Mouse (Mus musculus): ENCODE results near the gene Sik1.

Sik1 gene

DNA sequence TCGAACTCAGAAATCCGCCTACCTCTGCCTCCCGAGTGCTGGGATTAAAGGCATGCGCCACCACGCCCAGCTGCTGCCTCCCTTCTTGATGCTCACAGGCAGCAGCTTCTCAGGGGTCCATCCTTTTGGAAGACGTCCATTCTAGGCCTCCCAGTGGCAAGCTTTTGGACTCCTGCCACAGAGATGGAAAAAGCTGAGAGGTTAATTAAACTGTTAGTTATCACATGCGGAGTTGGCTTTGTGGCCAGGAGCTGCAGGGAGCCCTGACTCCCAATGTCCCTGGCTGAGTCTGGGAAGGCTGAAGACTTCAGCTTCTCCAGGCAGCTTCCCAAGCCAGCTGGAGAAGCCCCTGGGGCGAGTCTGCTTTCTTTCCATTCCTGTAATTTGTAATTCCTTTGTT is 49.6 kb downstream of the Sik1 start:
- no peak for DNase-seq (ENCODE audit: low spot score)

DNA sequence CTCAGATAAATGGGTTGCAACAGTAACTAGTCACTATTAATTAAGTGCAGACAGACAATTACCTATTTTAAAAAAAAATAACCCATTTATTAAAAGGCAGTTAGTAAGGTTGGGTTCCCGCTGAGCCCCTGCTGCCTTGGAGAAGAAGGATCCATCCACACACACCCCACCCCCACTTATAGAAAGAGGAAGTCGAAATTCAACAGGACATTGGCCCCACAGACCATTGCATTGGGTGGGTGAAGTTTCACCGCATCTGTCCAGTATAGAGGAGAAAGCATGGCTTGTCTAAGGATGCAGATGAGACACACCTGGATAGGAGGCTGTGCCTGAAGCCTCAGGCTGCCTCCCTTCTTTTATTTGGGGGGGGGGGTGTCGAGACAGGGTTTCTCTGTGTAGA is 50.0 kb downstream of the Sik1 start:
- DNase-seq (ENCODE audit: low spot score): no peak

DNA sequence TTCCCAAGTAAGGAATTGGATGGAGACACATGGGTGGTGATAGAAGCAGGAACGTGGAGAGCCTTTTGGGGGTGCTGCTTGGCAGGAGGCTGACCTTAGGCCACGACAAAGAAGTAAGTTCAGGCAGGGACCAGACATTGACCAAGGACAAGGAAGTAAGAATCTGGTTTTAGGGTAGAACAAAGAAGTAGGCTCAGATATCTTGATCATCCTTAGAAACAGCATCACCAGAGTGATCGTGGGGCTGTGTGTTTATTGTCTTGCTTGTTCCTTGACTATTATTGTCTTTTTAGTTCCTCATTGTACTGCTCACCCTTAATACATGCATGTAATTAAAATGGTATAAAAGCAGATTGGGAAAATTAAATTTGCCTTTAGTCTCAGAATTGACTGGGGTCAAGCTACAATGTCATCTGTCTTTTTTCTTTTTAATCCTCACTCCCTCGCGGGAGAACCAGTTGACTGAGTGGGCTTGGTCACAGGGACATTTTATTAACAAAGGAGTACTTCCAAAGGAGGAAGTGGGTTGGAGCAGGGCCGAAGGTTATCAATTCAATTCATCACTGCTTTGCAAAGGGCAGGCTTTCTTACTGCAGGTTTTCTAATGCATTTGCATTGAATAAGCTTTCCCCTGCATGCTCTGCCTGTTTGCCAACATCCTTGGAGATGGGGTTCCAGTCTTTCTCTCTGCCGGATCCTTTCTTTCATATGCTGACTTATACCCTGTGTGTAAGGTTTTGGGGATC is 53.2 kb downstream of the Sik1 start:
- DNase-seq (ENCODE audit: low spot score): no peak

DNA sequence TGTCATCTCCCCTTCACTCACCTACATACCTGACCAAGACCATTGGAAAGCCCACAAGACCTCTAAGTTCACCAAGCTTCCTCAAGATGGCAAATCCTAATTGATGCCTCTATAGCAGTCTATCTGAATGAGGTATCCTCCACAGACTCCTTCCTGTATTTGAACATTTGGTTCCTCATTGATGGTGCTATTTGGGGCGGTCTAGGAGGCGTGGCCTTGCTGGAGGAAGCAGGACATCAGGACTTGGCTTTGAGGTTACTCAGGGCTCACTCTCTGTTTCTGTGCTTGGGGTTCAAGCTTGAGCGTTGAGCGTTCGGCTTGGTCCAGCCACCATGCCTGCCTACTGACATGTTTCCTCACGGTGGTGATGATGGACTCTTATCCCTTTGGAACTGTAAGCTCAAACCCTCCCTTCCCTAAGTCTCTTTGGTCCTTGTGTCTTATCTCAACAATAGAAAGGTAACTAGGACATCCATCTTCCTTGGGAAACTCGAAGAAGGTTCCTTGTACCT is 54.7 kb downstream of the Sik1 start:
- no peak for DNase-seq (ENCODE audit: low spot score)

DNA sequence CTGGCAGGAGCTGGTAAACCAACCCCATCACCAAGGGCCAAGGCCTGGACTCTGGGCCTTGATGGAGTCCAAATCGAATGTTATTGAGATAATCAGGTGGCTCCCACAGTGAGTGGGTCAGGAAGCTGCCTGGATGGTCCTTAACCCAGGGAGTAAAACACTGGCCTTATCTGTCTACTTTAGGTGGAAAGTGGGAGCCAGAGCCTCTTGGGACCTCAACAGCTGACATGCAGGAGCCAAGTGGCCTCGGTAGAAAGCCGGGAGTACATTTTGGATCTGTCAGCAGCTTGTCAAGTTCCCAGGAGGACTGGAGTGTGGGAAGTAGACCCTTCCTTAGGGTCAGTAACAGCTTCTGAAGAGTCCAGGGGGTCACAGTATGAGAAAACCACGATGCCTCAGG is 59.7 kb downstream of the Sik1 start:
- no peak for DNase-seq (ENCODE audit: low spot score)
